23 mouse cellular contexts compared by ENCODE assay signal in genomic region chr1:30790220-30790619, GRCm38 (mm10).
DNase-seq lines count a peak whose midpoint lies in the region; ATAC-seq and TF ChIP-seq lines count a peak whose summit lies in the region.
"Had no signal": no experiment of that assay in that cellular context is flagged by ENCODE, and none has a peak within 500 bp of the region (broad histone marks: within the 10 kb centered on the region; RNA-seq: fewer than 3 reads in every experiment).

No protein-coding gene starts in this region.

- ATAC-seq in forebrain, embryonic 16.5 days, result peak; percentile 76
- ATAC-seq in forebrain, embryonic 11.5 days (replicated peaks; ENCODE audit: low FRiP score), result no peak
- no peak for ATAC-seq in limb, embryonic 14.5 days (ENCODE audit: low FRiP score, low read depth)
- ATAC-seq: CD4-positive, CD25-positive, alpha-beta regulatory T cell, adult 4 months; intestine, postnatal 0 days had no signal

- no peak for DNase-seq in forebrain, embryonic 11.5 days (ENCODE audit: low spot score)
- peak; percentile 4 for DNase-seq in limb, embryonic 14.5 days (ENCODE audit: low spot score)
- no peak for DNase-seq in limb, embryonic 10.5 days (ENCODE audit: low spot score)
- DNase-seq in brain, embryonic 18.5 days (ENCODE audit: low read depth, low spot score), result peak; percentile 26
- DNase-seq in thymus, postnatal 25 days, result no peak
- no peak for DNase-seq in cerebellum, postnatal 25 days
- DNase-seq: adrenal gland, adult 2 months; adrenal gland, postnatal 14 days; cerebellum, adult 11-12 months; cerebellum, adult 8-10 months; cerebellum, postnatal 10 days; gastrocnemius, adult 2 months; gastrocnemius, postnatal 14 days; heart, adult 2 months; heart, postnatal 14 days; kidney, adult 2 months had no signal

- H3K4me2 ChIP-seq in forebrain, embryonic 16.5 days (ENCODE audit: low read length), result no peak overlapping the region
- no peak overlapping the region for H3K4me2 ChIP-seq in forebrain, embryonic 11.5 days (ENCODE audit: low read depth, low read length, severe bottlenecking)
- H3K4me2 ChIP-seq in limb, embryonic 14.5 days (replicated peaks; ENCODE audit: low read depth, low read length, severe bottlenecking), result no peak overlapping the region
- H3K4me2 ChIP-seq: heart, embryonic 13.5 days; hindbrain, embryonic 12.5 days; hindbrain, embryonic 15.5 days had no signal

- no peaks in the 10 kb centered on the region for H3K36me3 ChIP-seq in forebrain, embryonic 16.5 days (ENCODE audit: control insufficient read depth, insufficient read depth)
- H3K36me3 ChIP-seq in forebrain, embryonic 11.5 days (ENCODE audit: control insufficient read depth, insufficient read depth, low read length), result no peaks in the 10 kb centered on the region
- H3K36me3 ChIP-seq in limb, embryonic 14.5 days (ENCODE audit: control insufficient read depth, insufficient read depth, low read length), result no peaks in the 10 kb centered on the region
- H3K36me3 ChIP-seq in limb, embryonic 10.5 days, result no peaks in the 10 kb centered on the region
- H3K36me3 ChIP-seq: heart, embryonic 10.5 days; heart, embryonic 13.5 days; hindbrain, embryonic 12.5 days; hindbrain, embryonic 15.5 days had no signal

- TF ChIP-seq POLR2A in limb, embryonic 14.5 days (IDR thresholded peaks at IDR 0.05; ENCODE audit: borderline replicate concordance, extremely low read depth, insufficient read depth, insufficient read length), result no peak

- H3K9me3 ChIP-seq in forebrain, embryonic 16.5 days (ENCODE audit: control insufficient read depth, low read length), result 0 out of 2 replicates have a peak, but pooled peaks cover 2% of the 10 kb centered on the region
- H3K9me3 ChIP-seq in forebrain, embryonic 11.5 days (ENCODE audit: control insufficient read depth, low read length), result no peaks in the 10 kb centered on the region; the same call in 1 of the 2 replicates
- H3K9me3 ChIP-seq in limb, embryonic 14.5 days (ENCODE audit: control insufficient read depth, low read length), result 0 out of 2 replicates have a peak, but pooled peaks cover 4% of the 10 kb centered on the region
- H3K9me3 ChIP-seq in limb, embryonic 10.5 days (replicated peaks), result no peaks in the 10 kb centered on the region
- H3K9me3 ChIP-seq: heart, embryonic 10.5 days; hindbrain, embryonic 12.5 days; hindbrain, embryonic 15.5 days had no signal

- H3K4me3 ChIP-seq in forebrain, embryonic 16.5 days (replicated peaks; ENCODE audit: low read length), result no peak overlapping the region
- no peak overlapping the region for H3K4me3 ChIP-seq in forebrain, embryonic 11.5 days (ENCODE audit: low read depth, low read length)
- no peak overlapping the region for H3K4me3 ChIP-seq in limb, embryonic 14.5 days (replicated peaks; ENCODE audit: low read length)
- H3K4me3 ChIP-seq in limb, embryonic 10.5 days, result no peak overlapping the region
- H3K4me3 ChIP-seq: gastrocnemius, adult 2 months; heart, adult 2 months; heart, embryonic 10.5 days; heart, embryonic 13.5 days; hindbrain, embryonic 12.5 days; hindbrain, embryonic 15.5 days had no signal

- 55% methylated on average over 1 of the region's 1 CpGs for WGBS in forebrain, embryonic 16.5 days
- WGBS in forebrain, embryonic 11.5 days, result 85% methylated on average over 1 of the region's 1 CpGs
- 63% methylated on average over 1 of the region's 1 CpGs for WGBS in limb, embryonic 14.5 days
- WGBS in limb, embryonic 10.5 days, result 87% methylated on average over 1 of the region's 1 CpGs

- H3K27me3 ChIP-seq in forebrain, embryonic 16.5 days (replicated peaks; ENCODE audit: control insufficient read depth, insufficient read depth, low read length), result no peaks in the 10 kb centered on the region
- no peaks in the 10 kb centered on the region for H3K27me3 ChIP-seq in forebrain, embryonic 11.5 days (ENCODE audit: control insufficient read depth, insufficient read depth, low read length)
- H3K27me3 ChIP-seq in limb, embryonic 14.5 days (ENCODE audit: control insufficient read depth, insufficient read depth, low read length), result no peaks in the 10 kb centered on the region
- H3K27me3 ChIP-seq in limb, embryonic 10.5 days (ENCODE audit: low read depth, poor library complexity, severe bottlenecking), result no peaks in the 10 kb centered on the region
- H3K27me3 ChIP-seq: heart, embryonic 13.5 days; hindbrain, embryonic 12.5 days; hindbrain, embryonic 15.5 days had no signal

- H3K4me1 ChIP-seq in forebrain, embryonic 16.5 days (replicated peaks; ENCODE audit: control insufficient read depth, insufficient read depth, low read length), result no peaks in the 10 kb centered on the region
- no peaks in the 10 kb centered on the region for H3K4me1 ChIP-seq in forebrain, embryonic 11.5 days (replicated peaks; ENCODE audit: control insufficient read depth, insufficient read depth, low read length)
- H3K4me1 ChIP-seq in limb, embryonic 14.5 days (ENCODE audit: control insufficient read depth, insufficient read depth, low read length), result peaks cover 3% of the 10 kb centered on the region; the same call in 1 of the 2 replicates
- no peaks in the 10 kb centered on the region for H3K4me1 ChIP-seq in limb, embryonic 10.5 days
- H3K4me1 ChIP-seq: hindbrain, embryonic 12.5 days; hindbrain, embryonic 15.5 days had no signal

- no peak overlapping the region for H3K27ac ChIP-seq in forebrain, embryonic 16.5 days (ENCODE audit: low read length)
- H3K27ac ChIP-seq in forebrain, embryonic 11.5 days (ENCODE audit: low read depth, low read length), result no peak overlapping the region
- H3K27ac ChIP-seq in limb, embryonic 14.5 days (replicated peaks; ENCODE audit: low read depth, low read length), result no peak overlapping the region
- H3K27ac ChIP-seq in limb, embryonic 10.5 days, result no peak overlapping the region
- H3K27ac ChIP-seq: gastrocnemius, adult 2 months; heart, adult 2 months; heart, embryonic 10.5 days; heart, embryonic 13.5 days; hindbrain, embryonic 12.5 days; hindbrain, embryonic 15.5 days had no signal

- no peak overlapping the region for H3K9ac ChIP-seq in forebrain, embryonic 16.5 days (replicated peaks; ENCODE audit: low read depth, low read length)
- no peak overlapping the region for H3K9ac ChIP-seq in forebrain, embryonic 11.5 days (ENCODE audit: low read length)
- H3K9ac ChIP-seq in limb, embryonic 14.5 days (ENCODE audit: low read depth, low read length, severe bottlenecking), result no peak overlapping the region
- H3K9ac ChIP-seq: heart, embryonic 13.5 days; hindbrain, embryonic 12.5 days; hindbrain, embryonic 15.5 days had no signal

Comparison
In these comparisons a context has a peak if more than half of its experiments do, and no peak if none do; other contexts are left out.
1. DNase-seq: peak in limb, embryonic 14.5 days (single experiment) and brain, embryonic 18.5 days (single experiment); none in forebrain, embryonic 11.5 days (single experiment), limb, embryonic 10.5 days (single experiment), thymus, postnatal 25 days (single experiment) and cerebellum, postnatal 25 days (0 of 2).